Mouse (Mus musculus): ENCODE results near the gene Casd1. TPM values are rescaled to one million over a fixed set of nuclear protein-coding genes. Genes with fewer than 3 reads are reported as not detected.

The Casd1 gene
- polyA plus RNA-seq, 1 experiment from 2014 or later, result 16.1 TPM

Other genes with a start within 250 kb of the Casd1 start
- gene Col1a2, start 96.0 kb upstream of the Casd1 start, polyA plus RNA-seq (2018), result 0.17 to 0.20 TPM in 2 of 3 replicates, not detected in the other
- 0.16 TPM in 1 of 3 replicates, not detected in the others for gene Sgce, start 146.4 kb downstream of the Casd1 start, polyA plus RNA-seq (2018)
- 0.07 TPM in 1 of 3 replicates, not detected in the others for gene Peg10, start 146.5 kb downstream of the Casd1 start, polyA plus RNA-seq (2018)

Measured in macrophage (primary cell).